Mouse (Mus musculus): ENCODE results near the gene Ddb1. TPM values are rescaled to one million over a fixed set of nuclear protein-coding genes. Genes with fewer than 3 reads are reported as not detected.
"Not testable (repeated sequence)": the region's sequence is repeated elsewhere in the genome, so short reads cannot be mapped to it uniquely, and the experiment has no call there.

Ddb1 gene
- 201 TPM in 2 replicates for total RNA-seq (2017)

DNA sequence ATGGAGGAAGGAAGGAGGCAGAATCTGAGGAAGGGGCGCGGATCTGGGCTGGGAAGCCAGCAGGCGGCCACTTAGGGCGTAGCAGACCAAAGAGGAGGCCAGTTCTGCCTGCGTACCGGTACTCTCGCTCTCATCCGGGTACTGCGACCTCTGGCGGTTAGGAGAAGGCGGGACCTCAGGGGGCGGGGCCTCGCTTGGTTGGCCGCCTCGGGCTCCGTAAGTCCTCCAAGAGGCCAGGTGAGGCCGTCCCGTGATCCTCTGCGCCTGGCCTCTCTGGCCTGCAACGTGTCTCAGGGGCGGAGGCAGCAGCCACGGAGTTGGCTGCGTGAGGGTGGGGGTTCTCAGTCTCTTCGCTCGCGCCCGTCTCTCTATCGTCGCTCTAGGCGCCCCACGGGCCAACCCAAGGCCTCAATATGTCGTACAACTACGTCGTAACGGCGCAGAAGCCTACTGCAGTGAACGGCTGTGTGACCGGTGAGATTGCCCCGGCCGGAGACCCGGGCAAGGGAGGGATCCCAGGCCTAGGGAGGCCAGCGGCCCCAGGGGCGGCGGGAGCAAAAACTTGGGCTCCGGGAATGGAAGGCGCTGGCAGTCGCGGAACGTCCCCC, at the start of gene Ddb1, which contains the start of gene Tkfc:
Ddb1 (plus strand) TSS at position 35 of the 608 bp plus-strand sequence.
Tkfc (minus strand) TSS at position 362 of the 608 bp plus-strand sequence.
- peak; percentile 93 for ATAC-seq (ENCODE audit: extremely low read depth, insufficient number of reproducible peaks, low FRiP score, poor library complexity, severe bottlenecking)

GRCm38 (mm10) chr19:10555624-10556510, 49.3 kb upstream of the Ddb1 start, which contains the start of gene Tmem216:
Tmem216 (minus strand) TSS chr19:10556238.
- ATAC-seq (ENCODE audit: extremely low read depth, insufficient number of reproducible peaks, low FRiP score, poor library complexity, severe bottlenecking): peak; percentile 88

GRCm38 (mm10) chr19:10557001-10557400, 48.1 kb upstream of the Ddb1 start:
- ATAC-seq (ENCODE audit: extremely low read depth, insufficient number of reproducible peaks, low FRiP score, poor library complexity, severe bottlenecking): no peak

- ATAC-seq (ENCODE audit: extremely low read depth, insufficient number of reproducible peaks, low FRiP score, poor library complexity, severe bottlenecking): no peak
Observed at GRCm38 (mm10) chr19:10557430-10557829, 47.7 kb upstream of the Ddb1 start.

DNA sequence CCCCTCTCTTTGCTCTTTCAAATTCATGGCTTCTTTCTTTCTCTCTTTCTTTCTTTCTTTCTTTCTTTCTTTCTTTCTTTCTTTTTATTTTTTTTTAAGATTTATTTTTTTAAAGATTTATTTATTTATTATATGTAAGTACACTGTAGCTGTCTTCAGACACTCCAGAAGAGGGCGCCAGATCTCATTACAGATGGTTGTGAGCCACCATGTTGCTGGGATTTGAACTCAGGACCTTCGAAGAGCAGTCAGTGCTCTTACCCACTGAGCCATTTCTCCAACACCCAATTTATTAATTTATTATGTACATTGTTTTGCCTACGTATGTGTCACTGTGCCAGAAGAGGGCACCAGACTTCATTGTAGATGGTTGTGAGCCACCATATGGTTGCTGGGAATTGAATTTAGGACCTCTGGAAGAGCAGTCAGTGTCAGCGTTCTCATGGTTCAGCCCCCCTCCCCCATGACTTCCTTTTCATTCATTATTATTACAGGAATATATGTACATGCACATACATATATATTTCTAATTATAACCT, 47.2 kb upstream of the Ddb1 start:
- ATAC-seq (ENCODE audit: extremely low read depth, insufficient number of reproducible peaks, low FRiP score, poor library complexity, severe bottlenecking): not testable (repeated sequence)

DNA sequence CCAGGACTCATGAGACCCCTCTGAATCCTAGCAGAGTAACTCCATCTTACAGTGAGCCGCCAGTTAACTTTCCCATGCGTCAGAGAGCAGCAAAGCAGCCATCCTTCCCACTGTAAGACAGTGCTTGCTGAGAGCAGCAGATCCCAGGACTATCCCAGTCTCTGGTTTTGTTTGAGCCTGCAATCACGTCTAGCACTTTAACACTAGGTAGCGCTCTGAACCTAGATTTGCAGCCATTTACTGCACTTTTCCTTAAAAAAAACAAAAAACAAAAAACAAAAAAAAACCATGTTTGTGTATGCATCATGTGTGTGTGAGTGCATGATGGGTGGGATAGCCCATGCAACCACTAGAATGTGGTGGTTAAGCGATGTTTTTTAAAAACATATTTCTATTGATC, 45.0 kb upstream of the Ddb1 start:
- no peak for ATAC-seq (ENCODE audit: extremely low read depth, insufficient number of reproducible peaks, low FRiP score, poor library complexity, severe bottlenecking)

DNA sequence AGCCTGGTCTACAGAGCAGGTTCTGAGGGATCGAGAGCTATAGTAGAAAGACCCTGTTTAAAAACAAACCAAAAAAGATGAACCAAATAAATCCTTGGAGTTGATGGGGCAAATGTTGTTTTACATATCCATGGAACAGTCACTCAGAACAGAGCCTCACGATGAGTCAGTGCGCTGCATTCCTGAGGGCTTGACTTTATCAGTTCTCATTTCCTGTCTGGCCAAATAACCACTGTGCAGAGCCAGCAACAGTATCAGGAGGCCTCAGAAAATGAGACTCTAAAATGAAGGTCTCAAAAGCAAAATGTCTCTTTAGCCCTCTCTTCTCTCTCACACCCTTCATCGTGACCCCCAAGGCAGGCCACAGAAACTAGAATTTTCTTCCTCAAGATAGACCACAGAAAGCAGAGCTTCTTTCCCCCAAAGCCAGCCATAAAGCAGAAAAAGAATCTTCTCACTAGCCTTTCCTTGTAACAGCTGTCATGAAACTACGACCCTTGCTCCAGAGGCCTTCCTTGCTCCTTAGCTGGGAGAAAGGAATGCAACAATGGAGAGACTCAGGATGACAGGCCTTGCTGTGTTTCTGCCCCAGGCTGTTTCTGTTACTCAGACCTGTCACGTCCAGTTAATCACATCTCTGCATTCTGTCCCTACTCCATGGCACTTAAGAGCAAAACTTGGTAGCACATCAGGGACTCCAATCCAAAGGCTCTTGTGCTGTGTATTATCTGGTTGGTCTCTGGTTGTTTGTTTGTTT, 43.4 kb upstream of the Ddb1 start:
- ATAC-seq (ENCODE audit: extremely low read depth, insufficient number of reproducible peaks, low FRiP score, poor library complexity, severe bottlenecking): no peak

DNA sequence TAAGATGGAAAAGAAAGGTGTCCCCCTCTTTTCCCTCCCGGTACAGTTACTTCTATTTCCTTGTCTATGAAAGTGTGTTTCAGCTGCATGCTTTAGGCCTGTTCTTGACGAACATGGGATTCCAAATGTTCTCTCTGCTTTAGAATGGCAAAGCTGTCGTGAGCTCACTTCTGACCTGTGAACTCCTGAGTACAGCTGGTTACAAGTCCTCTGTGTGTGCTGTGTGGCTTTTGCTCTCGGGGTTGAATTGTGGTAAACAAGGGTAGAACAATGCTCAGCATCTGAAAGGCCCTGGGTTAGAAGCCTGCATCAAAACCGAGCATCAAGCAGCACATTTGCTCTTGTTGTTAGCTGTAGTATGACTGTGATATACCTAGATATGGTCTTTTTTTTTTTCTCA, 42.8 kb upstream of the Ddb1 start:
- ATAC-seq (ENCODE audit: extremely low read depth, insufficient number of reproducible peaks, low FRiP score, poor library complexity, severe bottlenecking): no peak

DNA sequence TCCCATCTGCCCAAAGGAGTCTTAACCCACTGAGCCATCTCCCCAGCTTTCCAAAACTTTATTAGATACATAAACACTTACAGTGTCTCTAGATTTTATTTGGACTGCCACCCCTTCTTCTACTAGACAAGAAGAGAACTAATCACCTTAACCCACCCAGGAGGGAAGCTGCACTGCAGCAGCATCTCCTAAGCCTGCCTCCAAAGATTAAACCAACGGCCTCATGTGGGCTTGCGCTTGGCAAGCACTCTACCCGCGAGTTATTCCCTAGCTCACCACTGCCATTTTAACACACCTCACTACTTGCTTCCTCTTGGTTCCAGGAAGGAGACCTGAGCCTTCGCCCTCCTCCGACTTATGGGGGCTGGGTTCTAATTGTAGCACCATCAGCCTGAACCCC, 40.8 kb upstream of the Ddb1 start:
- no peak for ATAC-seq (ENCODE audit: extremely low read depth, insufficient number of reproducible peaks, low FRiP score, poor library complexity, severe bottlenecking)

GRCm38 (mm10) chr19:10565217-10565616, 39.9 kb upstream of the Ddb1 start:
- ATAC-seq (ENCODE audit: extremely low read depth, insufficient number of reproducible peaks, low FRiP score, poor library complexity, severe bottlenecking): no peak

- ATAC-seq (ENCODE audit: extremely low read depth, insufficient number of reproducible peaks, low FRiP score, poor library complexity, severe bottlenecking): no peak
Observed at GRCm38 (mm10) chr19:10569627-10570026, 35.5 kb upstream of the Ddb1 start.

GRCm38 (mm10) chr19:10576690-10577561, 28.2 kb upstream of the Ddb1 start, which contains the start of the genes Cyb561a3 and Tmem138:
Cyb561a3 (plus strand) TSS chr19:10577172.
Tmem138 (minus strand) TSS chr19:10577362.
- ATAC-seq (ENCODE audit: extremely low read depth, insufficient number of reproducible peaks, low FRiP score, poor library complexity, severe bottlenecking): peak; percentile 76

DNA sequence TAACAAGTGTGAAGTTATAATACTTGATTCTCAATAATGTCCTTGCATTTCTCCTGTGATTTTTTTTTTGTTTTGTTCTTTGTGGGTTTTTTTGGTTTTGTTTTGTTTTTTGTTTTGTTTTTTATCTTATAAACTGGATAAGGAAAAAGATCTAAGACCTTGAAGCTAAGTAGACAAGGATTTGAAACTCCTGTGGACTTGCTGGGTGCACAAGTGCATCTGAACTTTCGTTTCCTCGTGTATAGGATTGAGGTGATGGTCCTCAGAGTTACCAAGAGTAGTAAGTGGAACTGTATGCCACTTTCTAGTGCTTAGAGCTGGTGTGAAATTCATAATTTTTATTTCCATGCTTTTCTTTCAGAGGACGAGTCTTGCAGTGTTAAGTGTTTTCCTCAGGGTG, 25.0 kb upstream of the Ddb1 start:
- ATAC-seq (ENCODE audit: extremely low read depth, insufficient number of reproducible peaks, low FRiP score, poor library complexity, severe bottlenecking): no peak

- ATAC-seq (ENCODE audit: extremely low read depth, insufficient number of reproducible peaks, low FRiP score, poor library complexity, severe bottlenecking): peak; percentile 48
Observed at GRCm38 (mm10) chr19:10580761-10581160, 24.4 kb upstream of the Ddb1 start.

DNA sequence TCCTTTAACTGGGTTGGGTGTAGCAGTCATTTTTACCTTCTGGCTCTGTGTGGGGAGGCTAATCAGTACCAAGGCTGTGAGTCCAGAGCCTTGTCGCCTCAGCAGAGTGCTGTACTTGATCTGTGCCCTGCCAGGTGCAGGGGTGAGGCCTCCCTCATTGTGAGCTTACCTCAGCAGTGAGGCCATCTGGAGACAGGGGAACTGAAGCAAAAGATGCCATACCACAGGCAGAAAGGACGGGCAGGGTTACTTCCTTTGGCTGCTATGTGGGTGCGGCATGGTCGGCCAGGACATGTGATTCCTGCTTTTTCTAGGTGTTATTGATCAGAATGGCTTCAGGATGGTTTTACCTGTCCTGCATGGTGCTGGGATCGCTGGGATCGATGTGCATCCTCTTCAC, 23.1 kb upstream of the Ddb1 start:
- peak; percentile 33; the same call in 1 of the 2 replicates for ATAC-seq (ENCODE audit: extremely low read depth, insufficient number of reproducible peaks, low FRiP score, poor library complexity, severe bottlenecking)

GRCm38 (mm10) chr19:10583550-10584146, 21.5 kb upstream of the Ddb1 start:
- ATAC-seq (ENCODE audit: extremely low read depth, insufficient number of reproducible peaks, low FRiP score, poor library complexity, severe bottlenecking): no peak

GRCm38 (mm10) chr19:10585112-10585511, 20.0 kb upstream of the Ddb1 start:
- ATAC-seq (ENCODE audit: extremely low read depth, insufficient number of reproducible peaks, low FRiP score, poor library complexity, severe bottlenecking): peak; percentile 63

GRCm38 (mm10) chr19:10587231-10587630, 17.9 kb upstream of the Ddb1 start:
- ATAC-seq (ENCODE audit: extremely low read depth, insufficient number of reproducible peaks, low FRiP score, poor library complexity, severe bottlenecking): no peak

All from neutrophil, adult 5-6 weeks (primary cell).